Mouse (Mus musculus) B cell, adult (primary cell): Measurements from ENCODE around the gene Gm8765. TPM values are rescaled to one million over a fixed set of nuclear protein-coding genes. Genes with fewer than 3 reads are reported as not detected.

ENCODE experiments used
- total RNA-seq: library from RNA; stranded (reverse); gene quantifications from 4 replicates; pipeline ENCODE4 v1.2.4, GENCODE M21; 2023; ENCODE audit not compliant: inconsistent age

Gm8765 gene
- total RNA-seq: not detected in 4 replicates

DNA sequence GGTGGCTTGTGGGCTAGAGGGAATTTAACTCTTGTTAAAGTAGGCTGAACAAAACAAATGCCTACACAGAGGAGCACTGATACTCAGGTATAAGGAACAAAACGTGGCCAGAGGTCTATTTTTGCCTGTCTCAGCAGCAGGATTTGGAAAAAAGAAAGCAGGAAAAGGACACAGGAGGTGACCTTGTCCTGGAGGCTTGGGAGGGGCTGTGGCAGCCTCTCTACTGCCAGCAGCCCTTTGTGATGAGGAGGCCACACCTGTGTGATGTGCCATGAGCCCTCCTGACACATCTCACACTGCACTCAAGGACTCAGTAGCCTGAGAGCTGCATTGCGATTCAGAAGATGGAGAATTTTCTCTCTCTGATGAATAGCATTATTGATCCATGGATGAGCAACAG is at the start of gene Gm8765:
TSS of gene Gm8765 (plus strand) at position 301 of the 400 bp plus-strand sequence.

Other genes with a start within 250 kb of the Gm8765 start
- gene Nutm2, start 231.0 kb upstream of the Gm8765 start, total RNA-seq: not detected in 4 replicates
- not detected in 4 replicates for gene Gm904, start 55.1 kb upstream of the Gm8765 start, total RNA-seq